Mouse (Mus musculus) common myeloid progenitor, adult 5-6 weeks (primary cell): ENCODE data around the gene Hoxd4. TPM values are rescaled to one million over a fixed set of nuclear protein-coding genes. Genes with fewer than 3 reads are reported as not detected.
A peak's percentile ranks its signal among the peaks of the same experiment; 100 is the strongest.

Experiments
- ATAC-seq: replicated peaks from 2 replicates; pipeline ENCODE4 v1.8.0; 2016; ENCODE audit warnings: low read depth, mild to moderate bottlenecking, moderate TSS enrichment, inconsistent platforms; ENCODE audit not compliant: poor library complexity, severe bottlenecking
- total RNA-seq: library from RNA; stranded (forward); fragments of 200-1000, 187-1606 nt; gene quantifications from 2 replicates; pipeline ENCODE4 v1.2.3, GENCODE M21; 2017

Hoxd4 gene
- total RNA-seq, 1 experiment from 2014 or later, result not detected

DNA sequence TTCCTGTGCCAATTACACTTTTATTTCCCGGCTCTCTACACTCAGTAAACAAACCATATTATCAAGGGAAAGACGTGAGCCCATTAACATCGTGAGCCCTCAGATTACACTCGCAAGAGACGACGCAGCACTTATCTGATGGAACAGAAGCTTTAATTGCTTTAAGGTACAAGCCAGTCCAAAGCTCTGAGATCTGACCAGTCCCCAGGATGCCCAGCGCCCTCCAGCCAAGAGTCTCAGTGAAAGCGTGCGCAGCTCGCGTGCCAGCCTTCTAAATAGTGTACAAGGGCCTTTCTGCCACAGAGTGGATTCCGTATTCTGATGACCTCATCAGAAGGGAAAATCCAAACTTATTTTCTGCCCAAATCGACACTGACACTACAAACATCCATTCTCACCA is 50.2 kb downstream of the Hoxd4 start:
- no peak for ATAC-seq

DNA sequence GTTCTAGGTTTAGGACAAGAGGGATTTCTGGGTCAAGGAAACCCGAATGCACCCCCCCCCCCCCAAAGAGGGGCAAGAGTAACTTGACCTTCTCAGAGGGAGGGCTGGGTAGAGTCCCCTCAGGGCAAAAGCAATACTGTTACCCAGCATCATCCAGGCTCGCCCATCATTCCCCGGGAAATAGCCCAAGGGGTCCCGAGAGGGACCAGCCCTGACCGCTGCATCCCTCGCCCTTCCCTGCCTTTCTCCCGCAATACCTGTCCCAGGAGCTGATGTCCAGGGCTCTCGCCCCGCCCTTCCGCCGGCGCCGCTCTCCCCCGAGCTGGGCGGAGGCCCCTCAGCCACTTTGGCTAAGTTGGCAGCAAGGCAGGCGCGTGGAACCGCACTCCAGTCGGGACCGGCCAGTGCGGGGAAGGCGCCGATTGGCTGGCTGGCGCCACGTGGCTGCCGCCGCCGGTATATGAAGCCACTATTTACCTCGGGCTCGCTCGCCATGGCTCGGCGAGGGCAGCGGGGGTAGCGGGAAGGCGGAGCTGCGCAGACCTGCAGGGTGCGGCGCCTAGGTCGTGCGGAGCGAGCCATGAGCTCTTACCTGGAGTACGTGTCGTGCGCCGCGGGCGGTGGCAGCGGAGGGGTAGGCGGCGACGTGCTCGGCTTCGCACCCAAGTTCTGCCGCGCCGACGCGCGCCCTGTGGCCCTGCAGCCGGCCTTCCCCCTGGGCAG is 51.0 kb downstream of the Hoxd4 start, which contains the start of gene Hoxd1:
Gene Hoxd1 (plus strand): TSS at position 459 of the 723 bp plus-strand sequence.
- peak; percentile 50; the same call in 1 of the 2 replicates for ATAC-seq

DNA sequence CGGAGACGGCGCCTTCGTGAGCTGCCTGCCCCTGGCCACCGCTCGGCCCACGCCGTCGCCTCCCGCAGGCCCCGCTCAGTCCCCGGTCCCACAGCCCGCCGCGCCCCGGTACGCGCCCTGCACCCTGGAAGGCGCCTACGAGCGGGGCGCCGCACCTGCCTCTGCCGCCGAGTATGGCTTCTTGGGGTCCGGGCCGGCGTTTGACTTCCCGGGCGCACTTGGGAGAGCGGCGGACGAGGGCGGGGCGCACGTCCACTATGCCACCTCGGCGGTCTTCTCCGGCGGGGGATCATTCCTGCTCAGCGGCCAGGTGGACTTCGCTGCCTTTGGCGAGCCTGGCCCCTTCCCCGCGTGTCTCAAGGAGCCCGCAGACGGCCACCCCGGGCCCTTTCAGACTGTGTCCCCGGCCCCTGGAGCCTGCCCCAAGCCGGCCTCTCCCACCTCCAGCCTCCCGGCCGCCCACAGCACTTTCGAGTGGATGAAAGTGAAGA is 51.6 kb downstream of the Hoxd4 start:
- ATAC-seq, result no peak

DNA sequence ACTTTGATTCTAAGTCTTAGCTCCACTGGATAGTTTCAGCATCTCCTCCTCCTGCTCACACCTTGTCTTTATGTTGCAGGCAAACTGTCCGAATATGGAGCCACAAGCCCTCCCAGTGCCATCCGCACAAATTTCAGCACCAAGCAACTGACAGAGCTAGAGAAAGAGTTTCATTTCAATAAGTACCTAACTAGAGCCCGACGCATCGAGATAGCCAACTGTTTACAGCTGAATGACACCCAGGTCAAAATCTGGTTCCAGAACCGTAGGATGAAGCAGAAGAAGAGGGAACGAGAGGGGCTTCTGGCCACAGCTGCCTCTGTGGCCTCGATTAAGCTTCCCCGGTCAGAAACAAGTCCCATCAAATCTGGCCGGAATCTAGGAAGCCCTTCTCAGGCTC is 52.2 kb downstream of the Hoxd4 start:
- ATAC-seq, result no peak

DNA sequence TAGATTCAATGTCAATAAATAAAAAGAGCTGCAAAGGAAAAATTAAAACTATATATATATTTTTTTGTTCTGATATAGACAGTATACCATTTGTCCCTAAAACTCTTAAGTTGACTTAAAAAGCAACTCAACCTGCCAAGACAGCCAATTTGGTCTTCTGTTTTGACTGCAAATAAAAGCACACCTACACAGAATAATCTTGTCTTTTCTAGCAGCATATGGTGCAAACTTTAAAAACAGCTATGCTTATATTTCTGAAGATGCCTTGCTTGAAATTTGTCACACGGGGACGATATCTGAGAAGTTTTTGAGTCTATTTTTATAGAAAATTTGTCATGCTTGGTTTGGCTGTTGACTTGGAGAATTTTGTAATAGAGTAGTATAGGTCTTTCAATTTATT is 62.6 kb downstream of the Hoxd4 start:
- ATAC-seq, result no peak

DNA sequence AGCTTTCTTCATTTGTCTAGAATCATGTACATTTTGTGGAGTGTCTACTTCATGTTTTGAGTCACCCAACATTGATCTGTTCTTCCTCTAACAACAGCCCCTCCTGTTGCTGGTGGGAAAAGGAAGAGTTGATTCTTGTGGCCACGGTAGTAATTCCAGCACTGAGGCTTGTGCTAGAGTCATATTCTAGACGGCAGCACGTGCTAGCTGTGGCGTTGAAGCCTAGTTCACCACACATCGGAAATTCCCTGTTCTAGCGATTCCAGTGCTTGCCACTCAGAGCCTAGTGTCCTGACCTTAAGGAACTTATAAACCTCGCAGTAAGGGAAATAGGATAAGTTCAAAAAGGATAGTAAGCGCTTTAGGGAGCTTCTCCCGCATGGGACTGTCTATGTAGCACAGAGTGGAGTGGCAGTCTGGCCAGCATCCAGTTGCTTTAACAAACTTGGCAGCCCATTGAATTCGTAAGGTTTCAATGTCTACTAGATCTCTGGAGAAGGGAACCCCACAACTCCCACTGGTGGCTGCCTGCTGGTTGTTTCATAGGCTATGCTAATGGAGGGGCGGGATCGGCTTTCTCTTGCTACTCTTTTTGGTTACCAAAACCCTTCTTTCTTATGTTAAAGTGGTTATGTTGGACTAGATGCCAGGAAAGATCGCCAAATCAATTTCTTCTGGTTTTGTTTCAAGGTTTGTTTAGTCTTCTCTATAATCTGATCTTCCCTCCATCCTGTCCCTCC is 66.0 kb downstream of the Hoxd4 start:
- ATAC-seq, result no peak

Other genes with a start within 250 kb of the Hoxd4 start
- 44.5 and 49.9 TPM in 2 replicates for gene Lnpk, start 132.5 kb upstream of the Hoxd4 start, total RNA-seq
- gene Evx2, start 52.4 kb upstream of the Hoxd4 start, total RNA-seq, result not detected in 2 replicates
- not detected in 2 replicates for gene Hoxd13, start 43.6 kb upstream of the Hoxd4 start, total RNA-seq
- not detected in 2 replicates for gene Hoxd12, start 36.9 kb upstream of the Hoxd4 start, total RNA-seq
- gene Hoxd11, start 32.4 kb upstream of the Hoxd4 start, total RNA-seq, result not detected in 2 replicates
- not detected in 2 replicates for gene Hoxd10, start 20.0 kb upstream of the Hoxd4 start, total RNA-seq
- not detected in 2 replicates for gene Hoxd9, start 14.2 kb upstream of the Hoxd4 start, total RNA-seq
- gene Hoxd8, start 7.3 kb upstream of the Hoxd4 start, total RNA-seq, result not detected in 2 replicates
- gene Hoxd3, start within 50 bp of the Hoxd4 start, total RNA-seq, result not detected in 2 replicates
- not detected in 2 replicates for gene Gm28230, start 14.8 kb downstream of the Hoxd4 start, total RNA-seq
- gene Hoxd1, start 51.1 kb downstream of the Hoxd4 start, total RNA-seq, result not detected in 2 replicates
- gene Mtx2, start 113.9 kb downstream of the Hoxd4 start, total RNA-seq, result 27.6 and 28.7 TPM in 2 replicates